Mouse (Mus musculus): Measurements from ENCODE around the gene Akap8l.

The Akap8l gene

DNA sequence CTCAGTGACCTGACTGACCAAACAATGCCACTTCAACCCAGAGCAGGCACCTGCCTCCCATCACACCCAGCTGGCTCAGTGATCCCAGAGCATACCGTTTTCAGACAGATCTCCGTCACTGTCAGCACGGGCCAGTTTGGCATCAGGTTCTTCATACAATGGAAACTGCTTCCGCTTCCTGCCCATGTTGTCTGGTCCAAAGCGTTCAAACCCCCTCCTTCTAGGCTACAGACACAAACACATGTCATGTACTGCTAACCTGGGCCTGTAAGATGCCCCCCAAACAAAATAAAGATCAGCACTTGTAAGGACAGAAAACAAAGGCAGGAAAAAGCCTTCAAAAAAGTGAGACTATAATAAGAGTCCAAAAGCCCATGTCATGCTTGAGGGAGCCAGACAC lies 34.8 kb downstream of the Akap8l start:
- DNase-seq = no peak

DNA sequence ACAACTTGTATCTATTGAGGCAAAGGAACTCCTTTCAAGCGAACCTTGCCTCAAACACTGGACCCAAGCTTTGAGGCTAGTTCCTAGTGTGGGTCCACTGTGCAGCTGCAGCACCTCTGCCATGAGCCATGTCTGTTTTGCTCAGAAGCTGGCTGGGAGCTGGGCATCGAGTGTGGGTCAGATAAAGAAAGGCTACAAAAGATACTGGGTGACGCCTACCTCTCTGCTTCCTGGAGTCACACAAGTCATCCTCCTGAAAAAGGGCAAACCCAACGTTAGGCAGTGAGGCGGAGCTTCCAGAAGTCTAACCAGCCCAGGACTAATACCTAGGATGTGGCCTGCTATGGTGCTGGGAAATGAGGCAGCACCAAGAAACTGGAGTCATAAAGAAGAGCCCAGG lies 36.5 kb downstream of the Akap8l start:
- DNase-seq = no peak

DNA sequence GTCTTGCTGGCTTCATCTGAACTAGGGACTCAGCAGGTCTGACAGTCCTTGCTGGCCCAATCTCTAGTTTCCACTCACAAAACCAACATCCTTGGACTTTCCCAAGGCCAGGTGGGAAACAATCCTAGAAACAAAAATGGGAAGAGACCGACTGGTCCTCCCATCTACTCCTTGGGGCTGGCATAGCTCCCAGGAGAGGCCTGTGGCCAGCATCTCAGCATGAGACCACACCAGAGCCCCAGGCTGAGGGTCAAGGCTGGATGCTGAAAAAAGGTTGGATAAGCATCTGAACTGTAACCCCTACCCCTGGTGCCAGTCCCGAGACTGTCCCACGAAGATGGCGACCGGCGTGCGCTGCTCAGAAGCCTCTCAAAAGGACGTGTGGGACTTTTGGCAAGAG lies 37.6 kb downstream of the Akap8l start:
- peak; percentile 51 for DNase-seq

DNA sequence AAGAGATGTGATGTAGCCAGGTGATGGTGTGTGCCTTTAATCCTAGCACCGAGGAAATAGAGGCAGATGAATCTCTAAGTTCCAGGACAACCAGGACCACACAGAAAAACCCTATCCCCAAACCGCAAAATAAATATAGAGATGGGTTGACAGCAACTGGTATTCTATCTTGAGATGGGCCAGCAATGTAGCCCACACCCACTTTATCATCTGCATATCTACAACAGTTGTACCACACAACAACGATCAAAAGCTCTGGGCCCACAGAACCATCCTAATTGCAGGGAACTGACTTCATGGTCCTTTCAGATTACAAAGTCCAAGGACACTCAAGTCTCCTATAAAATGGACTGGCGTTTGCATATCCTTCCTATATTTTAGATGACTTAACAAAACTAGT lies 42.4 kb downstream of the Akap8l start:
- no peak for DNase-seq

DNA sequence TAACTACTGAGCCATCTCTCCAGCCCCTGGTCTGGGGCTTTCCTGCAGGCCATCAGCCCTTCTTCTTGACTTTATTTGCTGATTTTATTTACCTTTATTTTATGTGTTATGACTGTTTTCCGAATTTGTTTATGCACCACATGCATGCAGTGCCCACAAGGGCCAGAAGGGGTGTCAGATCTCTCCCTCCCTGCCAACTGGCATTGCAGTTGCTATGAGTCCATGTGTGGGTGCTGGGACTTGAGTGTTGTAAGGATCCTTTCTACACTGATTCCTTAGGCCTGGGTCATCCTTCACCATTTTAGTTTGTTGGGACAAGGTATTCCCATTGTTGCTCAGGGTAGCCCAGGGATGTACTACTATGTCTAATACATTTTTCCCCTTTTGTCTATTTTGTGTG lies 52.3 kb downstream of the Akap8l start:
- DNase-seq = no peak

DNA sequence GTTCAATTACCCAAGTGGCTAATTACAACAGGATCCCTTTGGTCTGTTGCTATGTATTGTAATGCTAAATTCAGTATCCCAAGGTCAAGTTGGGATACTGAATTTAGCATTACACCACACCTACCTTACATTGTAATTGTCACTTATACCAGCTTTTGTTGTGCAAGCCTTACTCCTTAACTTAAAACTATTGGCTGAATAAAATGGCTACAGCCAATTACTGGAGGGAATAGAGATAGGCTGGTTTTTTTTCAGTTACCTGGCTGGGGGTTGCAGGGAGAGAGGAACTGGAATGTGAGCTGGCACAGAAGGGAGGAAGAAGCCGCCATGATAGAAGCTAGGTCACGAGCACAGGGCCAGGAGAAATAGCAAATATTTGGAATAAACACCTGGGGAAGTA lies 54.5 kb downstream of the Akap8l start:
- DNase-seq = no peak

DNA sequence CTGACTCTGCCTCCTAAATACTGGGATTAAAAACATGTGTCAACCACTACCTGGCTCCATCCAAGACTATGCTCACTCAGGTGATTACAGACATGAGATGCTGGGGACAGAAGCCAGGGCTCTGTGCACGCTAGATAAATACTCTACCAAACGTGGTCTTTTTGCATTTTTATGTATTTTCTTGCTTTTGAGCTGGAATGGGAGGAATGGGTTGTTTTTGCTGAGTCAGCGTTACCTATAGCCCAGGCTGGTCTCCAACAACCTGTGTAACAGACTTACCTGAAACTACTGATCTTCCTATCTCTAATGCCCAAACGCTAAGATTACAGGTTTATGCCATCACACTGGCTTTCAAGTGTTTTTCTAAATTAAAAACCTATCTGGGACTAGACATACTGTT lies 55.2 kb downstream of the Akap8l start:
- no peak for DNase-seq

DNA sequence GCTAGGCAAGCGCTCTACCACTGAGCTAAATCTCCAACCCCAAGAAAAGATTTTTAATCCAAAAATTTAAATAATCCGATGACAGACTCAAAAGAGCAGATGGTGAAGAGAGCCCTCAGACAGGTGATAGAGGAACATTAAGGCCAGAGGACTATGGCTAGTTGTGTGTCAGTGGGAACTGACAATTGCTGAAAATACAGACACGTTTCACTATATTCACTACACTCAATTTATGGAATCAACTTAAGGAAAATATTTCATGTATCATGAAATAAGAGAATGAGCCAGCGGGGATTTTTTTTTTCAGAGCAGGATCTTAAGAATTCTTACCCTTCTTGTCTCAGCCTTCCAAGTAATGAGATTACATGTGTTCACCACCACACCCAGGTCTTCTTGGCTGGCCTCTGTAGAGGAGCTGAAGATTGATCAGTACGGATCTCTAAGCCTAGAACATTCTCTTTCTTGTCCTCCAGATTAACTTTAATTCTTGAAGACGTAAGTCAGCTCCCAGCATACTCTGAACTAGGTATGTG lies 65.2 kb downstream of the Akap8l start:
- no peak for DNase-seq

DNA sequence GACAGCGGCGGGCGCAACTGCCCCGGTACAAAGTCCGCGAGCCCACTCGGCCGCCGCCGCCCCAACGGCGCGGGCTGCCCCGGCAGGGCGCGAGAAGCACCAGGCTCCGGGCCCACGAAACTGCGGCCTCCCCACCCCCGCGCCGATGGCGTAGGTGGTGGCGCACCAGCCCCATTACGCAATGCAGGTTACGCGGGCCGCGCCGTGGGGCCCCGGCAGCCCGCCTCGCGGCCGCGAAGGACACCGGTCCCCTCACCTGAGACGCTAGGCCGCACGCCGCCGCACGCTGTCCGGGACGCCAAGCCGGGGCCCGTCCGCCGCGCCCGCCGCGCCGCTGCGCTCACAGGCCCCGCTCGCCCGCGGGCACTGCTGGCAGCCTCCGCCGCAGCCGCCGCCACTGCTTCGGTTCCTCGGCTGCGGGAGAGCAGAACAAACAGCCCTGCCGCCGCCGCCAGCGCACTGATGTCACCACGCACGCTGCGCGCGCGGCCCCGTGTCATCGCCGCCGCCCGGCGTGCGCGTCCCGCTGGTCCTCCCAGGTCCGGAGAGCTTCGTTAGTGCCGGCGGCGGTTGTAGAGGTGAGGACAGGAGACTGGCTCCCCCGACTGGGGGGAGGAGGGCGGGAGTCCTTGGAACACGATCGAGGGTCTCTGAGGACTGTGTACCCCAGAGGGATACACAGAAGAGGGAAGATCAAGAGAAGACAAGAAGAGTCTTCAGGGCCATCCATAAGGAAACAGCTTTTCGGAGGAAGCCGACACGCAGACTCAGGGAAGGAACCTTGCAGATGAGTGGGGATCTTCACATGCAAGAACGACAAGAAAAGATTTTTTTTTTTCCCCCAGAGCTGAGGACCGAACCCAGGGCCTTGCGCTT lies 65.9 kb downstream of the Akap8l start, which contains the start of gene Brd4:
Gene Brd4 (minus strand): TSS at position 461 of the 876 bp plus-strand sequence.
- peak; percentile 92 for DNase-seq

DNA sequence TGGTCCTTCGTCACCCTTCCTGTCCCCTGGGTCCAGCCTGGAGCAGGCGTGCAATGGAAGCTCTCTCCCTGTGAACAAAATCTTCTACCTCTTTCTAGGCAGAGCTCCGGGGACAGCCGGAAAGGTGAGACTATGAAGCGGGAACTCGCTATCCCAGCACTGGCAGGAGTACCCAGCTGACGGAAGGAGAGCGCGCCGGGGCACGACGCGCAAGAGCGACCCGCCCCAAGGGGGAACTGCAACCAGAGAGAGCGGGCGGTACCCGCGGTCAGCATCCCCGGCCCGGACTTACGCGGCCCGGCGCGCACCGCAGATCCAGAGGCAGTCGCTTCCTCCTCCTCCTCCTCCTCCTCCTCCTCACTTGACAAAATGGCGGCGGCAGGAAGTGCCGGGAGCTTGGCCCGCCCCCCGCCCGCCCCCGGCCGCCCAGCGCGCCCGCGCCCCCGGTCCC lies 66.6 kb downstream of the Akap8l start:
- peak; percentile 59 for DNase-seq

DNA sequence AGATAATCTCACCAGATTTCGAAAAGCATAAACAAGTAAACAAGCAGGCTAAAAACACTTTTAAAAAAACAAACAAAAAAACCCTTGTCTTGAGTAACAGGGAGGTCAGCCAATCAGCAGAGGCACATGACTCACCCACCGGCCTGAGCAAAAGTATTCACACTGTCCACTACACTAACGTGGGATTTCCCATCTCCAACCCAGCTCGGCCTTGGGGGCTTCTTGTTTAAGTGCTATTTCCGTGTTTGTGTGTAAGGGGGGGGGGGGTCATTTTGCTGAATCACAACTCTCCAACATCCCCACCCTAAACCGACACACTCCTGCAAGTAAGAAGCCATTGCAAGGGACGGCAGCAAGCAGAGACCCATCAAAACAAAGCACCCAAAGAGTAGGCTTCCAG lies 67.1 kb downstream of the Akap8l start:
- DNase-seq = no peak

DNA sequence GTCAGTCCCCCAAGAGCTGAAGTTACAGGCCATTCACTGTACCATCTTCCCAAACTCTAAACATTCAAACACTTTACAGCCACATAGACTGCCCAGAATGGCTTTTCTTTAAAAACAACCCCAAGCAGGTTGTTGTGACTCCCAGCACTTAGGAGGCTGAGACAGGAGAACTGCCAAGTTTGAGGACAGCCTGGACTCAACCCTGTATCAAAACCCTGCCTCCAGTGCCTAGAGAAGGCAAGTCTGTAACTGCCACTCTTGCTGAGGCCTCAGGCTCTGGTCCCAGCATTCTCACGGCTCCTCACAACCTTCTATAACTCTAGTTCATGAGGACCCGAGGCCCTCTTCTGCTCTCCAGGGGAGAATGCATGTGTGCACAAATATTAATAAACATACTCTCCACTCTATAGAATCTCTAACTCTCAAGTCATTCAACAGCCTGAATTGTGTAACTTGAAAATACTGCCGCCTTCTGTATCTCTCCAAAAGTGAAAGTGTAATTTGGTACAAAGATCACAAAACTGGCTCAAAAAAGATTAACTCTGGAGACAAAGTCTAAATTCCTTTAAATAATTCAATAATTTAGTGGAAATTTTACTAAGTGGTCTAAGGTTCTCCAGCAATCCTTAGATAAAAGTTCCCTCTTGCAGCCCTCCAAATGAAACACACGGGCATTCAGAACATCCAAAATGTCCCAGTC lies 68.6 kb downstream of the Akap8l start:
- DNase-seq = no peak

DNA sequence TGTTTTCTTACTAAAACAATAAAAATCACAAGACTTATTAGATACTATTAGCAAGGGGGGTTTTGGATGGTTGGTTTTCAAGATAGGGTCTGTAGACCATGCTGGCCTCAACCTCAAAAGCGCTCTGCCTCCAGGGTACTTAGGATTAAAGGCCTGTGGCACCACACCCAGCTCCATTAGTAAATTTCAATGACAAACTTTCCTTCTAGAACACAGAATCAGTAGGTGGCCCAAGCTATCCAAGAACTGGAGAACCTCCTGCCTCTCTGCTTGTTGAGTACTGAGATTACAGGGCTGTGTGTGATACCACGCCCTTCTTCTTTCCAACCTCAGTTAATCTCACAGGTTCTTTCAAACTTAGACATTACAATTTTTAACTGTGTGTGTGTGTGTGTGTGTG lies 69.3 kb downstream of the Akap8l start:
- no peak for DNase-seq

DNA sequence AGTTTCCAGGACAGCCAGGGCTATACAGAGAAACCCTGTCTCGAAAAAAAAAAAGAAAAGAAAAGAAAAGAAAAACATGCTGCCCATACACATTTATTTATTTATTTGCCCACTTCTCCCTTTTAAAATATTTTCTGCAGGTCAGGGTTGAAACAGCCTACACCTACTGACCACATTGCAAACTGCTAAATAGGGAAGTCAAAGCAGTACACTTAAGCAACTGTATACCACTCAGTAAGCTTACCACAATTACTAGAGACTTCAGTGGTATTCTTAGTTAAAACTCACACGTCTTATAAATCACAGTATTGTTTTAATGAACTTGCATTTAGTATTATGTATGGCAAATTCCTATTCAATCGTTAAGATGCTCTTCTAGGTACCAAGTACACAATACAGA lies 69.8 kb downstream of the Akap8l start:
- no peak for DNase-seq

DNA sequence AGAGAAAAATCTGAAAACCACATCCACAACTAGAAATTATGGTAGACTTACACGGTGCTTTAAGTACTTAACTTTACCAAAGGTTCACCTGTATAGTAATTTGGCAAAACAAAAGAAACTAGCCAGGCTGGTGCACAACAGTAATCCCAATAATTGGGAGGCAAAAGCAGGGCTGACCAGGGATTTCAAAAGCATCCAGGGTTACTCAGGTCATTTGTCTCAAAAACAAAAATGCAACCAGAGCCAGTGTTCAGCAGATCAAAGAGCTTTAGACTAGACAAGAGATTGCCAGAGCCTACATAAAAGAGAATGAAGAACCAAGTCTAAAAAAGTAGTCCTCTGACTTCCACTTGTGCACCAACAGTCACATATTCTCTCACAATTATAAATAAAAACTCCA lies 73.2 kb downstream of the Akap8l start:
- no peak for DNase-seq

DNA sequence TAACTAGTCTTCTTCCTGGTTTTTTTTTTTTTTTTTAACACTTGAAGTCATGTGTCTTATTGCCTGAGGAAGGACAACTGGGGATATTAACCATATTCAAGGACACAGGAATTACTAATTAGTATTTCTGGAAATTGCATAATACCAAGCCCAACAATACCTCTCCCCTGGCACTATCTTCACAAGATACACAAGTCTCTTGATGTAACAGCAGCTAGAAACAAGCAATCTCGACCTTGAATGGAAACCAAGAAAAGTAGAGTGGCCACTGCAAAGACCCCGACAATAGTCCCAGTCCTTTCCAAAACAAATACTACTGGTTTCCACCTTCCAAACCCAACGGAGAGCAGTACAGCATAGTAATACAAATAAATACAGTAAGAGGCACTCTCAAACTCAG lies 74.8 kb downstream of the Akap8l start:
- DNase-seq = no peak
